Mouse (Mus musculus) heart, adult 2 months (tissue): ENCODE data around the gene Gm20388.

ENCODE experiments used
- CTCF ChIP-seq: fragments of 200-600 bp; IDR thresholded peaks from 2 replicates; pipeline ENCODE4 v1.8.1; 2022; ENCODE audit warnings: antibody characterized with exemption, mild to moderate bottlenecking, moderate library complexity
- EP300 ChIP-seq: fragments of 200-500 bp; IDR thresholded peaks from 2 replicates; pipeline ENCODE4 v1.6.1; 2011; ENCODE audit warnings: low read depth, low read length, control low read depth; ENCODE audit not compliant: insufficient read depth
- POLR2A ChIP-seq: fragments of 200-500 bp; IDR thresholded peaks from 2 replicates; pipeline ENCODE4 v1.6.1; 2011; ENCODE audit warnings: mild to moderate bottlenecking, low read depth, low read length, control low read depth; ENCODE audit not compliant: insufficient read depth

GRCm38 (mm10) chr8:122286899-122287298 lies 2376.3 kb downstream of the Gm20388 start:
- no peak for TF ChIP-seq POLR2A
- TF ChIP-seq CTCF, result no peak
- TF ChIP-seq EP300, result no peak
